Mouse (Mus musculus) urinary bladder, postnatal 4 days (tissue): ENCODE results near the gene Arg2.

ENCODE experiments used
- DNase-seq, 2 experiments: peaks; one replicate each; pipeline ENCODE4 v3.0.0; 2021 to 2022; ENCODE audit warnings: low spot score in 2 of 2

Gene Arg2

DNA sequence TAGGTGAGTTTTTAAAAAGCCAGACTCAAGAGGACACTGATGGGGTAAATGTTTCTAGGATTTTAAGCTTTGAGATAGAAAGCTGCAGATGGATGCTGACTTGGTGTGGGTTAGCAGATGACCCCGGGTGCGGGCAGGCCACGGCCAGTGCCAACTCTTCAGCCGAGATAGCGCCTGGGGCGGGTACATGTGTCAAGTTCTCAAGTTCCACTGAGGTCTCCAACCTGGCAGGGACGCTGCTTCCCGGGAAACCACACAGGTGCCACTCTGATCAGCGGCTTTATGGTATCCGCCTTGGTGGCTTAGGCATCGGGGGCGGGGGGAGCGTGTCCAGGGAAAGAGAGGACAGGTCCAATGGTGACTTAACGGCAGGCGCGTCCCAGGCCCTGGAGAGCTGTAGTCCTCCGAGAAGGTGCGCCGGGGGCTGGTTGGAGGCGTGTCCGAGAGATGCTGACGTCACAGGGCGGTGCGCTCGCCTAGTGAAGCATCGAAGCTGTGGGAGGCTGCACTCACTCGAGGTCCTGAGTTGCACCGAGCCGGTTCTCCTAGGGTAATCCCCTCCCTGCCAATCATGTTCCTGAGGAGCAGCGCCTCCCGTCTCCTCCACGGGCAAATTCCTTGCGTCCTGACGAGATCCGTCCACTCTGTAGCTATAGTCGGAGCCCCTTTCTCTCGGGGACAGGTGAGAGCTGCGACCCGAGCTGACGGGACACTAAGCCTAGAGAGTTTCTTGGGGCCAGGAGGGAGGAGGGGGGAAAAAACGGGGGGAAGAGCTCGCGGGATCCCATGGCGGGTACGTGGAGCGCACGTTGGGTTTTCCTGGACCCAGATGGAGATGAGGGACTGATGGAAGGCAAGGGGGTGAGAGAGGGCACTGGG is at the start of gene Arg2:
TSS of gene Arg2 (plus strand) at position 479 of the 879 bp plus-strand sequence.
- peak; percentile 60 to 74 for DNase-seq

DNA sequence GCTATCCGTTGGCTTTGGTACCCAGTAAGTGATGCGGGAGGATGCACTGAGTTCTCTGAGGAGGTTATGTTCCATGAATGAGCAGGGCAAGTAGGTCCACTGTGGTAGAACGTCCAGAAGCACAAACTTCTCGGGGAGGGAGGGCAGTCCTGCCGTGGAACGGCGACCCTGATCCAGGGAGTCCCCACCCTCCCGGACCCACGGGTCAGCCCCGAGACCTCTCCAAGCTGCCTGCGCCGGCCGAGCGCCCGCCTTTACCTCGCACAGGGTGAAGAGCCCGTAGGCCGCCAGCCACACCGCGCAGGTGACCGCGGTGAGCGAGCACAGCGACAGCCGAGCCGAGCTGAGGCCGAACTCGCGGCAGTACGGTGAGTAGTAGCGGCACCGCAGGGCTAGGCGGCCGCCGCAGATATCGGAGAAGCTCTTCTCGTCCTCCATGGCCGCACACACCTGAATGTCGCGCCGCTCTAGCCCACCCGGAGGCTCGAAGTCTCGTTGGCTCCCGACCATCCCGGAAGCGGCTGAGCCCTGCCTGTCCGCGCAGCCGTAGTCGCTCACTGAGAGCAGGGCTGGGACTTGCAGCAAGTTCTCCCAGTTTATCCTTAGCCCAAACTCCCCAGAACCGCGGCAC is 41.3 kb upstream of the Arg2 start, which contains the start of gene Pigh:
TSS of gene Pigh (minus strand) at position 470 of the 631 bp plus-strand sequence.
- peak; percentile 83 to 88 for DNase-seq

DNA sequence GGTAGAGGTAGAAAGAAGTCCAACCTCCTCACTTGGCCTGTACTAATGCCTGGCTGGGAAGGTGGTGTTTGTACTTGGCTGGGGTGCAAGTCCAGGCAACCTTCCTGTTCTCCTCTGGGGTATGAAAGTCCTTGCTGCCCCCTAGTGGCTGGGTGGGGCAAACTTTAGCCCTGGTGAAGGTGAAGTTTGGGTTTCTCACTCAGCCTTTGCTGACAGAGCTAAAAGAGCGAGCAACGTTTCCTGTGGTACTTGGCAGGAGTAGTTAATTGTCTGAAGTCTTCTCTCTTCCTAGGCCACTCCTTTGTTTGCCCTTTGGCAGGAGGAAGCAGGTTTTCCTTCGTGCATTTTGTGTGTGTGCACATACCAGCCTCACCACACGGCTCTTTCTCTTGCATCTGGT is 38.0 kb upstream of the Arg2 start:
- DNase-seq, result peak in 1 of 2 experiments; percentile 41

DNA sequence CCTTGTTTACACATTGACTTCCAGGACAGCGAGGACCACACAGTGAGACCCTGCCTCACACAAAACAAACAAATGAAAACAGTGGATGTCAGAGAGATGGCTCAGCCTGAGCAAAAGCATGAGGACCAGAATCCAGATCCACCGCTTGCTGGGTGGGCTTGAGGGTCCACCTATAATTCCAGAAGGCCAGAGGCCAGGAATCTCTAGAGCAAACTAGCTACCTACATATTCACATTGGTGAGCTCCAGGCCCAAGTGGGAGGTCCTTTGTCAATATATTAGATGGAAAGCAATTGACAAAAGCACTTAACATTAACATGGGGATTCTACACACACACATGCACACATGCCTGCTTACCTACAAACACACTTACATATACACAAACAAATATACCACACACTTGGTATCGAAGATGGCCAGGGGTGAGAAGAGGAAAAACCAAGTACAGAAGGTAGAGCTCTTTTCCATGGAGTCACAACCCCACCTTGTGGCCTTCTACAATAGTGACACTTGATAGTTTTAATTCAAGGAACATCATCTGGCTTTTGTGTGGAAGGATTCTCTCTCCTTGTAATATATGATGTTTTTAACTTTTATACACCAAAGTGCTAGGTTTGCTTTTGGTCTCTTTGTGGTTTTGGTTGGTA is 33.3 kb upstream of the Arg2 start:
- no peak for DNase-seq

DNA sequence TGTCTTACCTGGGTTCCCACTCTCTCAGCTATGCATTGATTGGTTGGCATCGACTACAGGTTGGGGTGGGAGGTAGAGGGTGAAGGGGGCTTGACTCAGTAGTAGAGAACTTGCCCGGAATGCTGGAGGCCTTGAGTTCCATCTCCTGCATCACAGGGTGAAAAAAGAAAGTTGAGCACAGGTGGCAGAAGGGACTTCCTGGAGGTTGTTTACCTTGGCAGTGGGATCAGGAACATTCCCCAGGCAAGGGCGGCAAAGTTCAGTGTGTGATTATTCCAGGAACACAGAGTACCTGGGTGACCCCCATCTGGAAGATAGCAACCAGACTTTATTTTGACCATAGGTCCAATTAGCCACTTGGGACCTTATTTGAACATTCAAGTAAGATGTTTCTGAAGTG is 26.8 kb upstream of the Arg2 start:
- DNase-seq, result no peak

DNA sequence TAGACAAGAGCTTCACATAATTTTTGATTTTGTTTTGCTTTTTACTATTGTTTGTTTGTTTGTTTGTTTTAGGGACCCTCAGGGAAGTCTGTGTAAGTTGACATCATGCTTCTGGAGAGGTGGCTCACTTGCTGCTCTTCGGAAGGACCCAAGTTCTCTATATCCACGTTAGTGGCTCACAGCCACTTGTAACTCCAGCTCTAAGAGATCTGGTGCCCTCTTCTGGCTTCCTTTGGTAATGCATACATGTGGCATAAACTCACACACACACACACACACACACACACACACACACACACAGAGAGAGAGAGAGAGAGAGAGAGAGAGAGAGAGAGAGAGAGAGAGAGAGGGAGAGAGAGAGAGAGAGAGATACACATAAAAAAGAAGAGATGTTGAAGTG is 26.0 kb upstream of the Arg2 start:
- no peak for DNase-seq

DNA sequence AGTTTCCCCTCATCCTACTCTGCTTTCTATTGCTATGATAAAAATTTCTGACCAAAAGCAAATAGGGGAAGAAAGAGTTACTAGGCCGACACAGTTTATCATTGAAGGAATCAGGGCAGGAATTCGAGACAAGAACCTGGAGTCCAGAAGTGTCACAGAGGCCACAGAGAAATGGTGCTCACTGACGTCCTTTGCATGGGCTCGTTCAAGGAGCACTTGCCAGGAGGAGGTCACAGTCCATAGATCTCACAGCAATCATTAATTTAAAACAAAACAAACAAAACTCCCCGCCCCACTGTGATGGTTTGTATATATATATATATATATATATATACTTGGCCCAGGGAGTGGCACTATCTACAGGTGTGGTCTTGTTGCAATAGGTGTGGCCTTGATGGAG is 25.3 kb upstream of the Arg2 start:
- no peak for DNase-seq

DNA sequence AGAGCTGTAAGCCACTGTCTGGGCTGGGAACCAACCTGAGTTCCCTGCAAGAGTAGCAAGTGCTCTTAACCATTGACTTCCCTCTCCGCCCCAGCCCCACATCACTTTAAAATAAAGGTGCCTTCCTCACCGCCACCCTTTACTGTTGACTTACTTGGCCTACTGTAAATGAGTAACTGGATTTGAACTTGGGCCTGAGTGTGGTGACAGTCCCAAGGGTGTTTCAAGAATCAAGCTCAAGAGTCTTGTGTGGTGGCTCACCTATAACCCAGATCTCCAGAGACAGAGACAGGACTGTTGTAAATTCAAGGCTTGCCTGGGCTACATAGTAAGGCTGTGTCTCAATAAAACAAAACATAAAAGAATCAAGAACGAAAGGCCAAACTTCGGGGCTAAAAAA is 11.6 kb upstream of the Arg2 start:
- no peak for DNase-seq

DNA sequence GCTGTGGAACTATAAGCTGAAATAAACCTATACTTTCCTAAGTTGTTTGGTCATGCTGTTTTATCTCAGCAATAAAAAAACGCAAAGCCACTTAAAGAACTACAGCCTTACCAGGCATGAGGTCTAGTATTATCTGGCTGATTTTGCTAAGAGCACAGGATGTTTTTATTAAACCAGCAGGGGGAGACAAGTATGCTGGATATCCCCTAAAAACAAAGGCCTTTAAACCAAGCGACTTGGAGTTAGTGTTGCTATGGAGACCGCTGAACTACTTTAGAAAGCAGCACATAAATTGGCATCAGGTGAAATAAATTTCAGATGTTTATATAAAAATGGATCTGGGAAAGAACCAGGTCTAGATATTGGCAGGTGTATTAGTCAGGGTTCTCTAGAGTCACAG is 7.8 kb upstream of the Arg2 start:
- DNase-seq, result no peak

DNA sequence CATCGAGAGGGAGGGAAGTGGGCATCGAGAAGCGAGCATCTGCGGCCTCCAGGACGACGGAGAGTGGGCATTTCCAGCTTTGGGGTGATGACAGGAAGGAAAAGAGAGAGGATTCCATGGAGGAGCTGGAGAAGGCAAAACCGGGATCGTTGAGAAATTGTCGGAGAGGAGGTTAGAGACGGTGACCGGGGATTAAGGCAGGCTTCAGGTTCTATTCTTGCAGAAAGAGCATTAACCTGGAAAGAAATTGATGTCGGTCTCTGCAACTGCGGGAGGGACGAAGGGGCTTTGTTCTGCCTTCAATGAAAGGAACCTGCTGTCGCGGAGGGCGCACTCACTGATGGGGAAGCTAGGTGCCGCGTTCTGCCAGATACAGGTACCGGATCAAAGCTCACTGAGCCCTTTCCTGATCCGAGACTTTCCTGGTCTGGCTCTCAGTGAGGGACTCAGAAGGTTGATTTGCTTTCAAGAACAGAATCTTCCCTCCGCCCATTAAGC is 650 bp downstream of the Arg2 start:
- DNase-seq, result no peak

DNA sequence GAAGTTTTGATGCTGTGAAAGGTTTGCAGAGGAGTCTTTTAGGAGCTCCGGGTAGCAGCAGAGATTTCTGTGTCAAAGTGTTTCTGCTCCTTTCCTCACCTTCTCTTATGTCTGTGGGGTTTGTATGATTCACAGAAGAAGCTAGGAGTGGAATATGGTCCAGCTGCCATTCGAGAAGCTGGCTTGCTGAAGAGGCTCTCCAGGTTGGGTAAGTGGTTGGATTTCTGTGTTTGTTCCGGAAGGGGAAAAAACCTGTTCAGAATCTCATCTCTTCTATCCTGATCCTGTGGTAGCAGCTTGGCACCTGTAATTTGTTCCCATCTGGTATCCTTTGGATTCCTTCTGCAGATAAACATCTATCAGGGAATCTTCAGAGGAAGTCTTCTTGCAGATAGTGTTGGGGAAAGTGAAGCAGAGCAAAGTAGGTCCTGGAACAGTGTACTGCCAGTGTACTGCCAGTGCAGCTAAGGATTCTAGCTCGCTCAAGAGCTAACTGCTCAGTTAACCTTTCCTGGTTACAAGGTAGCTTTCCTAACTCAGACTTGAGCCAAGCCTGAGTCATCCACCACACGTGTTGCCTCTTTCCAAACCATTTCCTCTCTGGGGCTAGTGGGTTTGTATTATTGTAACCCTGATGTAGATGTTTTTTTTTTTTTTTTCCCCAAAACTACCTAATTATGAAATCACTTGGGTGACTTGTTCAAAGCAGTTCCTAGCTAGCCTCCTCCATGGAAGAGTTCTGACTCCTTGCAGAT is 1.3 kb downstream of the Arg2 start:
- no peak for DNase-seq

DNA sequence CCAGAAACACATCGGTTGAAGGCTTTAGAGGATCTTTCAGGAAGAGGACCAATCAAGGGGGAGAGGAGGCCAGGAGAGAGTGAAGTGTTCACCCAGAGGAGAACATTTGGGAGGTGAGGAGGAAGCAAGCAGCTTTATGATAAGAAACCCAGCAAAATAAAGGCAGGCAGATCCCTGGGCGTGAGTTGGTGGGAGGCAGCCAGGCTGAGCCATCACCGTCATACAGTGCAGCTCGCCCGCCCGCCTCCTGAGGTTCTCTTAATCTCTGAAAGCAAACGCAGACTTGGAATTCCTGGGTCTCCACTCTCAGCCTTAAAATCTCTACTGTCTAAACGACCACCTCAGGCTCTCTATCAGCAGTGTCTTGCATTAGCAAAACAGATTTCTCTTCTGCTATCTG is 4.1 kb downstream of the Arg2 start:
- no peak for DNase-seq

DNA sequence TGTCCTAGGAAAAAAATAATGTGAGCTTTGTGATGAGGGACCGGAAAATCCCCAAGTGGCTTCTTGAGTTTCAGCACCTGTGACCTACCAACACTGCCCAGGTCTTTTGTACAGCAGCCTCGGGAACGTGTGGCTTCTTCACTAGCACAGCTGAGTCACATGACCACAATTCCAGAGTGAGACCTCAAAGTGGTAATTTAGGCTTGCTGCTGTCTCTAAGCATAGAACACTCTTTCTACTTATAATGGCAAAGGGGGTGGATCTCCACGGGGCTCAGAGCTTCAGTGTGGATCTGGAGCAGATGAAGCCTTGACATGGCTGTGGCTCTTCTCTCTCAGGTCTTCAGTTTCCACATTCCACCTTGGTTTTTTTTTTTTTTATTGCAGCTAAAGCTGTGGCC is 4.5 kb downstream of the Arg2 start:
- DNase-seq, result no peak

DNA sequence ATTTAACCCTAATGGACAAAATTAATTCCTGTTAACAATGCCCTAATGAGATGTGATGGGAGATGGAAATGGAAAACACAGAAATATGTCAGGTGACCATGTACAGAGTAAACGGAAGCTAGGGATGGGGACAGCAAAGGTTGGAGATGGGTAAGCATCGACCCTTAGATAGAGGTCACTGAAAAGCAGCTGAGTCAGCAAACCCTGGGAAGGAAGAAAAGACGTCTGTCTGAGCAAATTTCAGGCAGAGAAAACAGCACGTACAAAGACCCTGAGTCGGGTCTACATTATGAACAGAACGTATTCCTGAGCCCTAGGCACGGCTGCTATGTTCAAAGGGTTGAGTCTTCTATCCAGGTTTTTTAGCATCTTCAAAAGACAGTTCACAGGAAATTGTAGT is 6.4 kb downstream of the Arg2 start:
- DNase-seq, result no peak

DNA sequence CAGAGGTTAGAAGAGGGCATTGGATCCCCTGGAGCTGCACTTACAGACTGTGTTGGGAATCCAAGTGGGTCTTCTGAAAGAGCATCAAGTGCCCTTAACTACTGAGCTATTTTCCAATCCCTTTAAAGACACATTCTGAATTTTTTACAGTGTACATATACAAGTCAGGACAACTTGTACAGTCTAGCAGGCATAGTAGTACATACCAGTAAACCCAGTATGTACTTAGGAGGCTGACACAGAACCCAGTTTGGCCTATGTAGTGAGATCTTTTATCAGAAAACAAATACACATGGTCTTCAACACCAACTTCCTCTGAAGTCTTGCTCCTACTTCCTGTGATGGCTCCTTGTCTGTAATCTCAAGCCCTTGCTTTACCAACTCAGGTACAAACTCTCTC is 8.4 kb downstream of the Arg2 start:
- no peak for DNase-seq

DNA sequence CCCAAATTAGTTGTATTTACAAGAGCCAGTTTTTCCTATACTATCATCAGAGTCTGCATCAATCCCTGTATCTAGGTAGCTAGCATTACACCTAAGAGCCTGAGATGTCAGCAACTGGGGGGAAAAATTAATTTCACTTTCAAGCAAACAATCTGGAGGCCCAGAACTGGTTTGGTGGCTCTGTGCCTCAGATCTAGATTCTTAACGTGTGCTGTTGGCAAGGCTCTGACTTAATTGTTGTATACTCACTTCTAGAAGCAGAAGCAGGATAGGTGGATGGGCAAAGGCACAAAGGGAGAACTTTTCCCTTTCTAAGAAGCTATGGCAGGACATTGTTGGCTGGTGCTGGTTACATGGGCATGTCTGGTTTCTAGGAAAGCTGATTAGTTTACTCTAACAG is 8.8 kb downstream of the Arg2 start:
- DNase-seq, result no peak

DNA sequence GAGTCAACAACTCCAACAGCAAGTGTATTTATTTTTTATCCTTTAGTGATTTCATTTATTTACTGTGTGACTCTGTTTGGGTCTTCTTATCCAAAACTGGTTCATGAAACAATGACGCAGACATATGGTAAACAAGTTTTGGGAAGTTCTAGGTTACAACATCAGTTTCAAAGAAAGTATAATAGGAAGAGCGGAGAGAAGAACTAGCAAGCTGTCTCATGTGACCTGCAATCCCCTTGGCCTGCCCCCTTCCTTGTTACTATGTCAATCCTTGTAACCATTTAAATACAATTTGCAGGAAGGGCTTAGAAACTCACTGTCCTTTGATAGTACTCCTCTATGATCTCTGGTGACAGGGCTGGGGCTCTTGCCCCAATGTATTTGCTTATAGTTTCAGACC is 10.2 kb downstream of the Arg2 start:
- no peak for DNase-seq

DNA sequence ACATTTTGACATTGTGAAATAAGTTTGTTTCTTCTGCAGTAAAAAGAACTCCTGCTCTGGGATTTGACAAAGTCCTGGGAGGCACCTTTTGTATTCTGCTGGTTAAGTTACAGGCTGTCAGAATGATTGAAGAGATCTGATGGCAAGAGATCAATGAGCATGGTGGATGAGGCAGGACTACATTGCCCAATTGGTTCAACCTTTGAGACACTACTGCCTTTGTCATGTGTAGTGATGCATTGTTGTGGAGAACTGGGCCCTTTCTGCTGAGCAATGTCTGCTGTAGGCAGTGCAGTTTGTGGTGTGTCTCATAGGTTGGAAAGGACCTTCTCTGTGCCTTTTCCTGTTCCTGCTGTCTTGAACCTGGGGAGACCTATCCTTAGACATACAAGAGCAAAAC is 10.8 kb downstream of the Arg2 start:
- DNase-seq, result no peak

DNA sequence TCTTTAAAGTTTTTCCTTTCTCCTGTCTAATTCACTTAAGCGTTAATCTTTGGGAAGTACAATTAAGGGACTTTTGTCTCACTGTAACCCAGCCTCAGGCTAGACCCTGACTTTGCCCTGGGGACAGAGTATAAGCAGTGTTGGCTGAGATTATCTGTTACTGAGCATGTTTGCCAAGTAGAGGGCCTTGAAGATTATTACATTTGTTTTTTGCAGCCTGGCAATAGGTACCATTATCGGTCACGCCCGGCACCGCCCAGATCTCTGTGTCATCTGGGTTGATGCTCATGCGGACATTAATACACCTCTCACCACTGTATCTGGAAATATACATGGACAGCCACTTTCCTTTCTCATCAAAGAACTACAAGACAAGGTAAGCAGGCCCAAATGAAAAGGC is 19.1 kb downstream of the Arg2 start:
- no peak for DNase-seq

DNA sequence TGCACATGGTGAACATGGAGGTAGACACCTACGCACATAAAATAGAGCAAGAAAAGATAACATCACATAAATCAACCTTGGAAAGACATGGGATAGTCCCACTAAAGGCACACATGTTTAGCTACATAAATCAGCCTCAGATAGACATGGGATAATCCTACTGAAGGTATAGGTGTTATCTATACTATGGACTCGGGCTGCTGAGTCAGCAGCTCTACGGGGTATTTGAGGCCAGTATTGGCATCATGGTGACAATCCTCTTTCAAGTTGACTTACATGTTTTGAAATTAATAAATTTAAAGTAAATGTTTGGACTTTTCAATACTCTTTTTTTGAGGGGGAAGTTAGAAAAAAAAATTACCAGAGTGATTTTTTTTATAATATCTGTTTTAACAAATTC is 32.3 kb downstream of the Arg2 start:
- no peak for DNase-seq

DNA sequence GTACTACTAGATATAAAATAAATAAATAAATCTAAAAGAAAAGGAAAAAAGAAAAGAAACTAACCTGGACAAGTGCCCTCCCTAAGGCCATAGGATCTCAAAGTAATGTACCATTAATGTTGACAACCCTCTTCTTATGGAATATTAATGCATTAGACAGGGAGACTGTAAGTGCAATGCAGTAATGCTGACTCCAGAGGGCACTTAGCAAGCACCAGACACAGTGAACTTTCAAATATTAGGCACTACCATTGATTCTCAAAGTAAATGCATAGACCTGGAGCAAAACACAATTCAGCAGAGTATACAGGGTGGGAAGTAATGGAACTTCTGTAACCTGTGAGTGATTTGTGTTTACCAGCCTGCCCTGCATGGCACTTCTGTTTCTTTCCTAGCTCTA is 38.6 kb downstream of the Arg2 start:
- no peak for DNase-seq

DNA sequence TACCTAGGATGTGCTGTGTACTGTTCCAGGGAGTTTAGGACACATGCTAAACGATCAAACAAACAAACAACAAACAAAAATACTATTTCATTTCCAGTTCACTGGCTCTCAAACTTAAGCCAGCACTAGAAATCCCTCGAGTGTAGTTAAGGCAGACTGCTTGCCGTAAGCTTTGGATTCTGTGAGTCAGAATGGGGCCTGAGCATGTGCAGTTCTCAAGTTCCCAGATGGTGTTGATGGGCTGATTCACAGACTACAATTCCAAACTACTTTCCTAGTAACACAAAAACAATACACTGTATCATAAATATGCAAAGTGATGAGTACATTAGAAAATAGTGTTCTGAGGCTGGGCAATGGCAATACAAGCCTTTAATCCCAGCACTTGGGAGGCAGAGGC is 39.8 kb downstream of the Arg2 start:
- DNase-seq, result no peak
